26 mouse cellular contexts compared by ENCODE assay signal in genomic region chr10:41245028-41245427, GRCm38 (mm10). TPM values are rescaled to one million over a fixed set of nuclear protein-coding genes. Genes with fewer than 3 reads are reported as not detected.
DNase-seq lines count a peak whose midpoint lies in the region; ATAC-seq and TF ChIP-seq lines count a peak whose summit lies in the region.
"Had no signal": no experiment of that assay in that cellular context is flagged by ENCODE, and none has a peak within 500 bp of the region (broad histone marks: within the 10 kb centered on the region; RNA-seq: fewer than 3 reads in every experiment).

No protein-coding gene starts in this region.

- peaks cover 13% of the 10 kb centered on the region for H3K4me1 ChIP-seq in neural tube, embryonic 13.5 days (replicated peaks)
- H3K4me1 ChIP-seq in neural tube, embryonic 15.5 days, result no peaks in the 10 kb centered on the region
- no peaks in the 10 kb centered on the region for H3K4me1 ChIP-seq in kidney, adult 2 months (ENCODE audit: control insufficient read depth, insufficient read depth, low read length)

- peak; percentile 34; the same call in 1 of the 2 replicates for ATAC-seq in neural tube, embryonic 13.5 days (ENCODE audit: low read depth)
- ATAC-seq in neural tube, embryonic 15.5 days (ENCODE audit: low FRiP score), result no peak
- ATAC-seq: inflammation-experienced regulatory T-cells, adult 6 months had no signal

- H3K9me3 ChIP-seq in neural tube, embryonic 13.5 days, result no peaks in the 10 kb centered on the region
- no peaks in the 10 kb centered on the region for H3K9me3 ChIP-seq in neural tube, embryonic 15.5 days (replicated peaks)
- H3K9me3 ChIP-seq: forebrain, embryonic 12.5 days; megakaryocyte, embryonic 14.5 days had no signal

- peak; percentile 20 for DNase-seq in layer of hippocampus, adult 11-12 months (ENCODE audit: low spot score)
- no peak for DNase-seq in layer of hippocampus, postnatal 25 days (ENCODE audit: extremely low spot score in 1 of 2, low spot score in 1 of 2)
- peak; percentile 25 for DNase-seq in fat pad, adult 2 months (ENCODE audit: extremely low read depth, low read depth, low spot score)
- DNase-seq in thymus, postnatal 4 days, result no peak
- no peak for DNase-seq in kidney, adult 2 months
- DNase-seq: adrenal gland, postnatal 36 days; B cell, adult 2 months; cerebellum, adult 18-20 months; cerebellum, postnatal 25 days; embryo, embryonic 11 days; gastrocnemius, postnatal 14 days; heart, adult 2 months; kidney, adult 8-10 months; kidney, postnatal 25 days; liver; lung, adult 18-20 months; lung, postnatal 14 days; thymus, postnatal 36 days had no signal

- no peak overlapping the region for H3K9ac ChIP-seq in neural tube, embryonic 13.5 days
- H3K9ac ChIP-seq in neural tube, embryonic 15.5 days (replicated peaks), result no peak overlapping the region
- H3K9ac ChIP-seq: forebrain, embryonic 12.5 days had no signal

- no peak overlapping the region for H3K4me3 ChIP-seq in neural tube, embryonic 13.5 days
- H3K4me3 ChIP-seq in neural tube, embryonic 15.5 days (replicated peaks), result no peak overlapping the region
- no peak overlapping the region for H3K4me3 ChIP-seq in kidney, adult 2 months (ENCODE audit: insufficient read depth, low read depth, low read length)
- H3K4me3 ChIP-seq: forebrain, embryonic 12.5 days; heart, adult 2 months; megakaryocyte, embryonic 14.5 days had no signal

- WGBS in neural tube, embryonic 13.5 days, result 91% methylated on average over 6 of the region's 6 CpGs
- WGBS in neural tube, embryonic 15.5 days, result 90% methylated on average over 6 of the region's 6 CpGs
- 91% methylated on average over 6 of the region's 6 CpGs for WGBS in kidney, adult 2 months

- no peak for TF ChIP-seq POLR2A in kidney, adult 2 months (IDR thresholded peaks at IDR 0.05; ENCODE audit: low read depth, low read length)

- no peaks in the 10 kb centered on the region for H3K27me3 ChIP-seq in neural tube, embryonic 13.5 days
- H3K27me3 ChIP-seq in neural tube, embryonic 15.5 days (replicated peaks), result no peaks in the 10 kb centered on the region
- no peaks in the 10 kb centered on the region for H3K27me3 ChIP-seq in kidney, adult 2 months (replicated peaks; ENCODE audit: control insufficient read depth, insufficient read depth, low read length)
- H3K27me3 ChIP-seq: forebrain, embryonic 12.5 days; megakaryocyte, embryonic 14.5 days had no signal

- peaks cover 3% of the 10 kb centered on the region; the same call in 1 of the 2 replicates for H3K36me3 ChIP-seq in neural tube, embryonic 13.5 days
- H3K36me3 ChIP-seq in neural tube, embryonic 15.5 days, result no peaks in the 10 kb centered on the region; the same call in 1 of the 2 replicates
- H3K36me3 ChIP-seq in kidney, adult 2 months (ENCODE audit: control insufficient read depth, insufficient read depth, low read length), result no peaks in the 10 kb centered on the region
- H3K36me3 ChIP-seq: forebrain, embryonic 12.5 days had no signal

- H3K27ac ChIP-seq in neural tube, embryonic 13.5 days (replicated peaks), result no peak overlapping the region
- H3K27ac ChIP-seq in neural tube, embryonic 15.5 days (replicated peaks), result no peak overlapping the region
- H3K27ac ChIP-seq in kidney, adult 2 months (ENCODE audit: insufficient read depth, low read depth, low read length), result no peak overlapping the region
- H3K27ac ChIP-seq: forebrain, embryonic 12.5 days; heart, adult 2 months had no signal

- no peak overlapping the region for H3K4me2 ChIP-seq in neural tube, embryonic 13.5 days
- H3K4me2 ChIP-seq in neural tube, embryonic 15.5 days, result no peak overlapping the region
- H3K4me2 ChIP-seq: forebrain, embryonic 12.5 days had no signal

- no peak for TF ChIP-seq CTCF in kidney, adult 2 months (conservative IDR thresholded peaks at IDR 0.05; ENCODE audit: insufficient read depth, insufficient read length, low read depth, low read length)

RNA-seq across cellular contexts. Expression of gene Fig4, which starts 58.0 kb away (rescaled TPM):
- total RNA-seq in layer of hippocampus, postnatal 25 days (2021), result 10 to 100 TPM; 34.2 to 35.5 TPM
- polyA plus RNA-seq in neural tube, embryonic 13.5 days (2015; fragmentation: Nextera tagmentation; extraction: Ambion mirVana), result 30.7 and 30.9 TPM in 2 replicates
- 28.7 and 32.1 TPM in 2 replicates for polyA plus RNA-seq in neural tube, embryonic 15.5 days (2015; fragmentation: Nextera tagmentation; extraction: Ambion mirVana)
- polyA plus RNA-seq in kidney, adult 2 months (2012; rRNA removed), result 12.6 and 13.4 TPM in 2 replicates

RNA-seq across cellular contexts. Expression of gene Ak9, which starts 58.8 kb away (rescaled TPM):
- under 1 TPM; 0.17 to 0.23 TPM for total RNA-seq in layer of hippocampus, postnatal 25 days (2021)
- 0.10 and 0.17 TPM in 2 replicates for polyA plus RNA-seq in neural tube, embryonic 13.5 days (2015; fragmentation: Nextera tagmentation; extraction: Ambion mirVana)
- polyA plus RNA-seq in neural tube, embryonic 15.5 days (2015; fragmentation: Nextera tagmentation; extraction: Ambion mirVana), result 0.10 and 0.19 TPM in 2 replicates
- polyA plus RNA-seq in kidney, adult 2 months (2012; rRNA removed), result 0.02 and 0.03 TPM in 2 replicates
- total RNA-seq: adrenal gland, postnatal 36 days; gastrocnemius, postnatal 14 days; heart, adult 2 months; hematopoietic stem cell, adult 5-6 weeks; neutrophil, adult 5-6 weeks had no signal
- polyA plus RNA-seq: small intestine, adult 2 months had no signal

Comparison
In these comparisons a context has a peak if more than half of its experiments do, and no peak if none do; other contexts are left out.
1. DNase-seq: peak in layer of hippocampus, adult 11-12 months (single experiment) and fat pad, adult 2 months (single experiment); none in layer of hippocampus, postnatal 25 days (0 of 2), thymus, postnatal 4 days (single experiment) and kidney, adult 2 months (single experiment).